Mouse (Mus musculus) liver (tissue): Measurements from ENCODE around the gene Grhpr.
"Not testable (repeated sequence)": the region's sequence is repeated elsewhere in the genome, so short reads cannot be mapped to it uniquely, and the experiment has no call there.

Experiments used
- DNase-seq: peaks from one replicate; pipeline ENCODE4 v3.0.0-alpha.2; 2020; ENCODE audit warnings: mixed read lengths

The Grhpr gene

GRCm38 (mm10) chr4:45019009-45019408 is 37.8 kb downstream of the Grhpr start:
- no peak for DNase-seq

- no peak for DNase-seq
Measured at GRCm38 (mm10) chr4:45026459-45026858, 45.3 kb downstream of the Grhpr start.

GRCm38 (mm10) chr4:45032586-45032985 is 51.4 kb downstream of the Grhpr start:
- no peak for DNase-seq

- no peak for DNase-seq
Measured at GRCm38 (mm10) chr4:45034693-45035628, 53.8 kb downstream of the Grhpr start.

- DNase-seq, result no peak
Measured at GRCm38 (mm10) chr4:45036048-45036447, 54.9 kb downstream of the Grhpr start.

GRCm38 (mm10) chr4:45036571-45036970 is 55.4 kb downstream of the Grhpr start:
- DNase-seq, result no peak

- no peak for DNase-seq
Measured at GRCm38 (mm10) chr4:45037455-45038410, 56.5 kb downstream of the Grhpr start.

- not testable (repeated sequence) for DNase-seq
Measured at GRCm38 (mm10) chr4:45038879-45039278, 57.7 kb downstream of the Grhpr start.

- not testable (repeated sequence) for DNase-seq
Measured at GRCm38 (mm10) chr4:45039546-45039945, 58.4 kb downstream of the Grhpr start.
